Mouse (Mus musculus) MEL (cell line): Measurements from ENCODE around the gene Uba52. TPM values are rescaled to one million over a fixed set of nuclear protein-coding genes. Genes with fewer than 3 reads are reported as not detected.

Experiments used
- DNase-seq: peaks from one replicate; pipeline ENCODE4 v3.0.0; 2011; ENCODE audit warnings: low read depth, low spot score
- H3K27ac ChIP-seq: 2 replicates; pipeline ENCODE4 v1.5.1; 2012; ENCODE audit warnings: low read depth, mild to moderate bottlenecking, control low read depth, low read length, moderate library complexity; ENCODE audit not compliant: control insufficient read depth
- H3K27me3 ChIP-seq, 2 experiments: fragments of 150-350 bp in 1 of 2; sonication (generic) in 1 of 2; 2 replicates each; pipeline ENCODE4 v1.6.1; 2012; ENCODE audit warnings: low read length in 2 of 2, mild to moderate bottlenecking in 2 of 2, improper control_type of control experiment in 1 of 2, moderate library complexity in 1 of 2; ENCODE audit not compliant: insufficient read depth in 2 of 2, control insufficient read depth in 1 of 2
- H3K36me3 ChIP-seq, 2 experiments: 2 replicates each; pipeline ENCODE4 v1.6.1; 2012 to 2014; ENCODE audit warnings: low read length in 2 of 2, improper control_type of control experiment in 1 of 2, inconsistent platforms in 1 of 2, mild to moderate bottlenecking in 1 of 2; ENCODE audit not compliant: insufficient read depth in 2 of 2, control insufficient read depth in 1 of 2
- H3K4me1 ChIP-seq, 2 experiments: fragments of 150-350 bp in 1 of 2; sonication (generic) in 1 of 2; 2 replicates each; pipeline ENCODE4 v1.6.1; 2012; ENCODE audit warnings: low read length in 2 of 2, improper control_type of control experiment in 1 of 2, mild to moderate bottlenecking in 1 of 2; ENCODE audit not compliant: insufficient read depth in 2 of 2, control insufficient read depth in 1 of 2
- H3K4me3 ChIP-seq, 2 experiments: fragments of 150-350 bp in 1 of 2; sonication (generic) in 1 of 2; 2 replicates each; pipeline ENCODE4 v1.5.1; 2012; ENCODE audit warnings: low read depth in 2 of 2, low read length in 2 of 2, mild to moderate bottlenecking in 2 of 2, moderate library complexity in 2 of 2, control low read depth in 1 of 2, improper control_type of control experiment in 1 of 2; ENCODE audit not compliant: control insufficient read depth in 1 of 2, insufficient read depth in 1 of 2
- H3K79me2 ChIP-seq: 2 replicates; pipeline ENCODE4 v1.6.1; 2012; ENCODE audit warnings: mild to moderate bottlenecking, low read length, moderate library complexity; ENCODE audit not compliant: control insufficient read depth, poor library complexity, insufficient read depth
- H3K9ac ChIP-seq: 2 replicates; pipeline ENCODE4 v1.6.1; 2012; ENCODE audit warnings: low read depth, mild to moderate bottlenecking, control low read depth, low read length, moderate library complexity; ENCODE audit not compliant: control insufficient read depth, poor library complexity, severe bottlenecking
- H3K9me3 ChIP-seq: fragments of 150-350 bp; sonication (generic); replicated peaks from 2 replicates; pipeline ENCODE4 v1.6.1; 2012; ENCODE audit warnings: mild to moderate bottlenecking, low read length, improper control_type of control experiment, moderate library complexity; ENCODE audit not compliant: insufficient read depth
- BHLHE40 ChIP-seq: IDR thresholded peaks from 2 replicates; pipeline ENCODE4 v1.6.1; 2012; ENCODE audit warnings: low read depth, mild to moderate bottlenecking, inconsistent platforms, low read length, improper control_type of control experiment, borderline replicate concordance
- CHD1 ChIP-seq: IDR thresholded peaks from 2 replicates; pipeline ENCODE4 v1.6.1; 2012; ENCODE audit warnings: low read depth, mild to moderate bottlenecking, inconsistent platforms, low read length, improper control_type of control experiment
- CHD2 ChIP-seq: IDR thresholded peaks from 2 replicates; pipeline ENCODE4 v1.6.1; 2011; ENCODE audit warnings: low read length, improper control_type of control experiment
- CTCF ChIP-seq, 3 experiments: IDR thresholded peaks in 2 of 3; conservative IDR thresholded peaks in 1 of 3; 2 replicates each; pipeline ENCODE4 v1.5.1; 2011 to 2012; ENCODE audit warnings: low read length in 3 of 3, low read depth in 2 of 3, mild to moderate bottlenecking in 2 of 3, improper control_type of control experiment in 1 of 3, inconsistent platforms in 1 of 3, mixed read lengths in 1 of 3, moderate library complexity in 1 of 3; ENCODE audit not compliant: control insufficient read depth in 1 of 3, insufficient read depth in 1 of 3, poor library complexity in 1 of 3, severe bottlenecking in 1 of 3
- ELF1 ChIP-seq: IDR thresholded peaks from 2 replicates; pipeline ENCODE4 v1.6.1; 2014; ENCODE audit warnings: low read depth, mild to moderate bottlenecking, inconsistent platforms, low read length, improper control_type of control experiment, moderate library complexity
- ETS1 ChIP-seq: IDR thresholded peaks from 2 replicates; pipeline ENCODE4 v1.6.1; 2012; ENCODE audit warnings: low read depth, mild to moderate bottlenecking, inconsistent platforms, low read length, improper control_type of control experiment, moderate library complexity
- GABPA ChIP-seq: IDR thresholded peaks from 2 replicates; pipeline ENCODE4 v1.6.1; 2012; ENCODE audit warnings: low read depth, mild to moderate bottlenecking, inconsistent platforms, low read length, improper control_type of control experiment, moderate library complexity
- MAX ChIP-seq: IDR thresholded peaks from 2 replicates; pipeline ENCODE4 v1.6.1; 2011; ENCODE audit warnings: low read length, improper control_type of control experiment
- MAZ ChIP-seq: IDR thresholded peaks from 2 replicates; pipeline ENCODE4 v1.6.1; 2012; ENCODE audit warnings: low read depth, mild to moderate bottlenecking, inconsistent platforms, low read length, improper control_type of control experiment
- NELFE ChIP-seq: IDR thresholded peaks from 2 replicates; pipeline ENCODE4 v1.6.1; 2011; ENCODE audit warnings: low read depth, low read length, improper control_type of control experiment
- POLR2A ChIP-seq, 2 experiments: IDR thresholded peaks; 2 replicates each; pipeline ENCODE4 v1.6.1; 2011 to 2012; ENCODE audit warnings: low read length in 2 of 2, mild to moderate bottlenecking in 2 of 2, control low read depth in 1 of 2, improper control_type of control experiment in 1 of 2, low read depth in 1 of 2, moderate library complexity in 1 of 2; ENCODE audit not compliant: control insufficient read depth in 1 of 2, insufficient read depth in 1 of 2, poor library complexity in 1 of 2
- POLR2AphosphoS5 ChIP-seq: IDR thresholded peaks from 2 replicates; pipeline ENCODE4 v1.6.1; 2012; ENCODE audit warnings: low read depth, borderline replicate concordance, mild to moderate bottlenecking, inconsistent platforms, low read length, moderate library complexity, mixed read lengths
- RAD21 ChIP-seq: IDR thresholded peaks from 2 replicates; pipeline ENCODE4 v1.6.1; 2011; ENCODE audit warnings: mild to moderate bottlenecking, low read depth, low read length, improper control_type of control experiment
- SMC3 ChIP-seq: IDR thresholded peaks from 2 replicates; pipeline ENCODE4 v1.6.1; 2011; ENCODE audit warnings: low read depth, low read length, improper control_type of control experiment
- TAL1 ChIP-seq: IDR thresholded peaks from 2 replicates; pipeline ENCODE4 v1.6.1; 2012; ENCODE audit warnings: mild to moderate bottlenecking, inconsistent platforms, low read length, moderate library complexity, mixed read lengths
- UBTF ChIP-seq: IDR thresholded peaks from 2 replicates; pipeline ENCODE4 v1.6.1; 2012; ENCODE audit warnings: low read depth, mild to moderate bottlenecking, inconsistent platforms, low read length, improper control_type of control experiment, moderate library complexity, borderline replicate concordance; ENCODE audit not compliant: insufficient read depth
- ZC3H11A ChIP-seq: IDR thresholded peaks from 2 replicates; pipeline ENCODE4 v1.6.1; 2012; ENCODE audit warnings: low read depth, mild to moderate bottlenecking, inconsistent platforms, low read length, improper control_type of control experiment
- polyA plus RNA-seq, 2 experiments: library from polyadenylated mRNA; stranded (reverse) in 1 of 2; unstranded in 1 of 2; fragments of >175 nt in 1 of 2; fragments of >200 nt in 1 of 2; gene quantifications; 2 replicates each; pipeline versions ENCODE4 v1.2.1 to v1.2.4; 2012; ENCODE audit warnings: low replicate concordance in 2 of 2, low read depth in 1 of 2; ENCODE audit not compliant: insufficient read length in 2 of 2, insufficient read depth in 1 of 2, missing spikeins in 1 of 2
- total RNA-seq: library from RNA; depleted of rRNA; stranded (reverse); fragments of 300-350 nt; gene quantifications from 2 replicates; pipeline ENCODE4 v1.2.3, GENCODE M21; 2012

Uba52 gene
- total and polyA plus RNA-seq, 3 experiments, result 2,814 to 3,633 TPM; not detected in 1

- DNase-seq, result no peak
- H3K4me3 ChIP-seq, result no peak overlapping the region
- peaks cover 3 to 47% of the 10 kb centered on the region in 2 experiments; a peak in 3 of 4 replicates for H3K4me1 ChIP-seq
- no peaks in the 10 kb centered on the region for H3K27me3 ChIP-seq
- peaks cover 5 to 18% of the 10 kb centered on the region in 2 experiments; a peak in 3 of 4 replicates for H3K36me3 ChIP-seq
- H3K9ac ChIP-seq, result no peak overlapping the region
- H3K9me3 ChIP-seq, result no peaks in the 10 kb centered on the region
- TF ChIP-seq SMC3 (no peak), ZC3H11A (no peak), TAL1 (no peak), ELF1 (no peak), MAZ (0 out of 2 replicates have a peak, but pooled peaks have one; percentile 2), UBTF (no peak), CHD1 (no peak), CHD2 (no peak)
- H3K27ac ChIP-seq, result no peak overlapping the region
- H3K79me2 ChIP-seq, result peaks cover 26% of the 10 kb centered on the region
Observed at GRCm38 (mm10) chr8:70504291-70504716, 6.3 kb downstream of the Uba52 start.

GRCm38 (mm10) chr8:70503062-70503750 is 7.4 kb downstream of the Uba52 start:
- Histone ChIP-seq H3K9me3 (no peaks in the 10 kb centered on the region), H3K4me3 (peak overlapping the region; percentile 54 to 84), H3K9ac (peak overlapping the region; percentile 88)
- peak; percentile 76 for DNase-seq
- TF ChIP-seq RAD21 (peak; percentile 70), CHD2 (no peak), UBTF (0 out of 2 replicates have a peak, but pooled peaks have one; percentile 44), GABPA (no peak), MAX (no peak), NELFE (no peak; the same call in 1 of the 2 replicates), BHLHE40 (no peak), CTCF (IDR thresholded peaks at IDR 0.05 in 2 of 3, conservative IDR thresholded peaks at IDR 0.05 in 1 of 3; ENCODE audit: control insufficient read depth in 1 of 3, insufficient read depth in 1 of 3, low read depth in 2 of 3, low read length in 3 of 3, poor library complexity in 1 of 3, severe bottlenecking in 1 of 3) (peak in 2 of 3 experiments; percentile 89 to 98; a peak in 5 of 6 replicates), POLR2A (IDR thresholded peaks at IDR 0.05; ENCODE audit: control insufficient read depth in 1 of 2, insufficient read depth in 1 of 2, low read depth in 1 of 2, low read length in 2 of 2, poor library complexity in 1 of 2) (0 out of 4 replicates have a peak, but pooled peaks of 1 of the 2 experiments have one; percentile 39), ZC3H11A (peak; percentile 63), ETS1 (no peak), POLR2AphosphoS5 (no peak), SMC3 (peak; percentile 91)
- TF ChIP-seq, all 39 proteins: peak for 6
- Histone ChIP-seq H3K36me3 (peaks cover 2 to 18% of the 10 kb centered on the region in 2 experiments; a peak in 3 of 4 replicates), H3K4me1 (peaks cover 3 to 39% of the 10 kb centered on the region in 2 experiments; a peak in 3 of 4 replicates), H3K27me3 (no peaks in the 10 kb centered on the region), H3K27ac (peak overlapping the region; percentile 82), H3K79me2 (peaks cover 16% of the 10 kb centered on the region)
